Mouse (Mus musculus): ENCODE data around the gene Sned1. TPM values are rescaled to one million over a fixed set of nuclear protein-coding genes. Genes with fewer than 3 reads are reported as not detected.
"Not testable (repeated sequence)": the region's sequence is repeated elsewhere in the genome, so short reads cannot be mapped to it uniquely, and the experiment has no call there.

The Sned1 gene
- total RNA-seq, 4 experiments from 2014 or later = 3.0 to 3.8 (median 3.5) TPM

- DNase-seq (ENCODE audit: low spot score in 2 of 2) = no peak
Measured at GRCm38 (mm10) chr1:93227976-93228365, 7.7 kb upstream of the Sned1 start.

- peak in 1 of 2 experiments; percentile 39 for DNase-seq (ENCODE audit: low spot score in 2 of 2)
Measured at GRCm38 (mm10) chr1:93229221-93229620, 6.4 kb upstream of the Sned1 start.

GRCm38 (mm10) chr1:93229626-93230025 is 6.0 kb upstream of the Sned1 start:
- no peak for DNase-seq (ENCODE audit: low spot score in 2 of 2)

GRCm38 (mm10) chr1:93236545-93236924 is 894 bp downstream of the Sned1 start:
- DNase-seq (ENCODE audit: low spot score in 2 of 2) = no peak

GRCm38 (mm10) chr1:93237676-93238075 is 2.0 kb downstream of the Sned1 start:
- DNase-seq (ENCODE audit: low spot score in 2 of 2) = no peak

- DNase-seq (ENCODE audit: low spot score in 2 of 2) = no peak
Measured at GRCm38 (mm10) chr1:93238201-93238600, 2.6 kb downstream of the Sned1 start.

- no peak for DNase-seq (ENCODE audit: low spot score in 2 of 2)
Measured at GRCm38 (mm10) chr1:93245936-93246335, 10.3 kb downstream of the Sned1 start.

GRCm38 (mm10) chr1:93252586-93252985 is 16.9 kb downstream of the Sned1 start:
- no peak for DNase-seq (ENCODE audit: low spot score in 2 of 2)

GRCm38 (mm10) chr1:93255761-93256160 is 20.1 kb downstream of the Sned1 start:
- DNase-seq (ENCODE audit: low spot score in 2 of 2) = no peak

GRCm38 (mm10) chr1:93257560-93257959 is 21.9 kb downstream of the Sned1 start:
- no peak for DNase-seq (ENCODE audit: low spot score in 2 of 2)

GRCm38 (mm10) chr1:93267207-93267606 is 31.6 kb downstream of the Sned1 start:
- no peak for DNase-seq (ENCODE audit: low spot score in 2 of 2)

- DNase-seq (ENCODE audit: low spot score in 2 of 2) = no peak
Measured at GRCm38 (mm10) chr1:93268246-93268645, 32.6 kb downstream of the Sned1 start.

GRCm38 (mm10) chr1:93270516-93271240 is 35.0 kb downstream of the Sned1 start:
- DNase-seq (ENCODE audit: low spot score in 2 of 2) = no peak

GRCm38 (mm10) chr1:93271751-93272150 is 36.1 kb downstream of the Sned1 start:
- no peak for DNase-seq (ENCODE audit: low spot score in 2 of 2)

GRCm38 (mm10) chr1:93272409-93272821 is 36.8 kb downstream of the Sned1 start:
- no peak for DNase-seq (ENCODE audit: low spot score in 2 of 2)

GRCm38 (mm10) chr1:93275561-93275960 is 39.9 kb downstream of the Sned1 start:
- DNase-seq (ENCODE audit: low spot score in 2 of 2) = no peak

- no peak for DNase-seq (ENCODE audit: low spot score in 2 of 2)
Measured at GRCm38 (mm10) chr1:93277041-93277440, 41.4 kb downstream of the Sned1 start.

GRCm38 (mm10) chr1:93289678-93290214 is 54.1 kb downstream of the Sned1 start:
- DNase-seq (ENCODE audit: low spot score in 2 of 2) = no peak

- DNase-seq (ENCODE audit: low spot score in 2 of 2) = no peak
Measured at GRCm38 (mm10) chr1:93290956-93291355, 55.3 kb downstream of the Sned1 start.

- no peak for DNase-seq (ENCODE audit: low spot score in 2 of 2)
Measured at GRCm38 (mm10) chr1:93291591-93291990, 56.0 kb downstream of the Sned1 start.

- no peak for DNase-seq (ENCODE audit: low spot score in 2 of 2)
Measured at GRCm38 (mm10) chr1:93292006-93292405, 56.4 kb downstream of the Sned1 start.

GRCm38 (mm10) chr1:93294491-93294890 is 58.9 kb downstream of the Sned1 start:
- DNase-seq (ENCODE audit: low spot score in 2 of 2) = not testable (repeated sequence)

- no peak for DNase-seq (ENCODE audit: low spot score in 2 of 2)
Measured at GRCm38 (mm10) chr1:93299791-93300190, 64.2 kb downstream of the Sned1 start.

All from gastrocnemius, adult 8-10 months (tissue).